Mouse (Mus musculus) midbrain, embryonic 10.5 days (tissue): ENCODE measurements at regions not wholly inside any gene's neighbourhood (a gene's known extent, or its start where the extent isn't known, plus 50 kb on each side); places are given as distances from the start of the nearest gene placed in this dataset.

ENCODE experiments used
- DNase-seq: peaks from one replicate; pipeline ENCODE4 v3.0.0-alpha.2; 2017; ENCODE audit warnings: low spot score
- H3K27ac ChIP-seq: fragments of 300-500 bp; sonication (generic); replicated peaks from 2 replicates; pipeline ENCODE4 v1.5.1; 2016; ENCODE audit warnings: mild to moderate bottlenecking
- H3K27me3 ChIP-seq: fragments of 300-500 bp; sonication (generic); 2 replicates; pipeline ENCODE4 v1.6.1; 2016; ENCODE audit warnings: low read depth, mild to moderate bottlenecking; ENCODE audit not compliant: poor library complexity, severe bottlenecking
- H3K36me3 ChIP-seq: fragments of 300-500 bp; sonication (generic); 2 replicates; pipeline ENCODE4 v1.6.1; 2016; ENCODE audit warnings: mild to moderate bottlenecking, moderate library complexity
- H3K4me1 ChIP-seq: fragments of 300-500 bp; sonication (generic); 2 replicates; pipeline ENCODE4 v1.6.1; 2016
- H3K4me3 ChIP-seq: fragments of 300-500 bp; sonication (generic); 2 replicates; pipeline ENCODE4 v1.5.1; 2016; ENCODE audit warnings: mild to moderate bottlenecking, moderate library complexity
- H3K9me3 ChIP-seq: fragments of 300-500 bp; sonication (generic); replicated peaks from 2 replicates; pipeline ENCODE4 v1.6.1; 2016; ENCODE audit warnings: mild to moderate bottlenecking
- WGBS: fragments of 180-500 bp; shearing (Covaris S2); methylation state at CpG from one replicate; pipeline ENCODE4 v1.1.7; 2016; 5-methylcytosine and 5-hydroxymethylcytosine counted together

DNA sequence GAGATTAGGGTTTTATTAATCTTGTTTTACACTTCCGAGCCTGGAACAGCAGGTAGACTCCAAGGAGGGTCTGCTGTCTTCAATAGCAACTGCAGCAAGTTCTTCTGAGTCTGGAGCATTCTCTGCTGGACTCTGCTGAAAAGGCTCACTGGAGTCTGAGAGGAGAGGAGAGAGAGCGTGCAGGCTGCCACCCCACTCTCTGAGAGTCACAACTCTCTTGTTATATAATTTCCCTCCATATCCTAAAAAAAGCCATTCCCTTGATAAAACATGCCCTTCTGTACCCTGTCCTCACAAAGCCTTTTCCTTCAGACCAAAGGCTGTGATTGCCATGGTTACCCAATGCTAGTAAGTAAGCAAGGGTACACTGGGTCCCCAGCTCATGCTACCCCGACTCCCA is 249.4 kb upstream of the Nrp1 start:
- Histone ChIP-seq H3K36me3 (no peaks in the 10 kb centered on the region), H3K27ac (no peak overlapping the region), H3K4me1 (no peaks in the 10 kb centered on the region), H3K27me3 (no peaks in the 10 kb centered on the region), H3K4me3 (no peak overlapping the region), H3K9me3 (no peaks in the 10 kb centered on the region)
- no peak for DNase-seq
- WGBS, result 89% methylated on average over 3 of the region's 3 CpGs

- Histone ChIP-seq H3K4me1 (no peaks in the 10 kb centered on the region), H3K4me3 (no peak overlapping the region), H3K9me3 (no peaks in the 10 kb centered on the region), H3K27me3 (no peaks in the 10 kb centered on the region), H3K36me3 (no peaks in the 10 kb centered on the region), H3K27ac (no peak overlapping the region)
- no peak for DNase-seq
- WGBS, result 87% methylated on average over 3 of the region's 3 CpGs
Observed at GRCm38 (mm10) chr8:128111132-128111531, 247.3 kb upstream of the Nrp1 start.

DNA sequence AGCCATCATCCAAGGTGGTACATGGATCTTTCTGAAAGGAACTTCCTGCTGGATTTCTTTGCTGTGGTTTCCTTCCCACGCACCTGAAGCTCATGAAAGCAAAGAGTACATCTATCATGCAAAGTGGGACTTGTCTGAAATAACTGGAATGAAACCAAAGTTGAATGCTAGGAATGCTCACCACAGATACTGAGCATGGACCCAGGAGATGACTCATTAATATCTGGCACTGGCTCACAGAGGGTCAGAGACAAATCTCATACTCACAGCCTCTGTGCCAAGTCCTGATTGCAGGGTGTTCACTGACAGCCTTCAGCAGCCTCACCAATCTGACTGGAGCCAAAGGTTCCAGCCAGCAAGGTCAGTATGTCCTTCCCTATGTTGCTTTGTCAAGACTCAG is 245.3 kb upstream of the Nrp1 start:
- Histone ChIP-seq H3K27me3 (no peaks in the 10 kb centered on the region), H3K4me1 (no peaks in the 10 kb centered on the region), H3K27ac (no peak overlapping the region), H3K9me3 (no peaks in the 10 kb centered on the region), H3K4me3 (no peak overlapping the region), H3K36me3 (no peaks in the 10 kb centered on the region)
- 85% methylated on average over 1 of the region's 1 CpGs for WGBS
- DNase-seq, result no peak

GRCm38 (mm10) chr8:128141290-128141966 is 217.0 kb upstream of the Nrp1 start:
- no peaks in the 10 kb centered on the region for H3K4me1 ChIP-seq
- no peak for DNase-seq
- no peak overlapping the region for H3K27ac ChIP-seq
- no peak overlapping the region for H3K4me3 ChIP-seq
- no peaks in the 10 kb centered on the region for H3K36me3 ChIP-seq
- no peaks in the 10 kb centered on the region for H3K27me3 ChIP-seq
- H3K9me3 ChIP-seq, result no peaks in the 10 kb centered on the region
- WGBS, result 86% methylated on average over 4 of the region's 4 CpGs

GRCm38 (mm10) chr8:128148351-128148942 is 210.0 kb upstream of the Nrp1 start:
- H3K27me3 ChIP-seq, result no peaks in the 10 kb centered on the region
- no peaks in the 10 kb centered on the region for H3K36me3 ChIP-seq
- 93% methylated on average over 3 of the region's 3 CpGs for WGBS

DNA sequence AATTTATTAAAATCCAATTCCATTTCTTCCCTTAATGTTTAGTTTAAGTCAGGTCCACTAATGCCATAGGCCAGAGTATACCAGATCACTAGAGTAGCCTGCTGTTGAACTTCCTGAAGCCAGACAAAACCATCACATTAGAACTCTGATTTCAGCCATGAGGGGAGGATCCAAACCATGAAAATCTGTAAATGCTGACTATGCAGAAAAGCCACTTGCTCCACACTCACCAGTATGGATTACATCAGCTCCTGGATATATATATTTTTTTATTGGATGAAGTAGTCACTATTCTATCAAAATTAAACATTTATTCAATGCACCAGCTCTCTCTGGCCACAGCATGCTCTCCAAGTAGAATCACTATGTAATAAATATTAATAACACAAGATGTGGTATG is 202.8 kb upstream of the Nrp1 start:
- no peaks in the 10 kb centered on the region for H3K9me3 ChIP-seq
- peaks cover 16% of the 10 kb centered on the region for H3K4me1 ChIP-seq
- H3K4me3 ChIP-seq, result no peak overlapping the region
- H3K27ac ChIP-seq, result no peak overlapping the region
- H3K27me3 ChIP-seq, result peaks cover 15% of the 10 kb centered on the region; the same call in 1 of the 2 replicates
- DNase-seq, result no peak
- no peaks in the 10 kb centered on the region for H3K36me3 ChIP-seq

More at GRCm38 (mm10) chr8:128148351-128148942, 210.0 kb upstream of the Nrp1 start:
- DNase-seq, result no peak
- no peaks in the 10 kb centered on the region for H3K9me3 ChIP-seq
- H3K4me1 ChIP-seq, result no peaks in the 10 kb centered on the region
- H3K4me3 ChIP-seq, result no peak overlapping the region
- H3K27ac ChIP-seq, result no peak overlapping the region

DNA sequence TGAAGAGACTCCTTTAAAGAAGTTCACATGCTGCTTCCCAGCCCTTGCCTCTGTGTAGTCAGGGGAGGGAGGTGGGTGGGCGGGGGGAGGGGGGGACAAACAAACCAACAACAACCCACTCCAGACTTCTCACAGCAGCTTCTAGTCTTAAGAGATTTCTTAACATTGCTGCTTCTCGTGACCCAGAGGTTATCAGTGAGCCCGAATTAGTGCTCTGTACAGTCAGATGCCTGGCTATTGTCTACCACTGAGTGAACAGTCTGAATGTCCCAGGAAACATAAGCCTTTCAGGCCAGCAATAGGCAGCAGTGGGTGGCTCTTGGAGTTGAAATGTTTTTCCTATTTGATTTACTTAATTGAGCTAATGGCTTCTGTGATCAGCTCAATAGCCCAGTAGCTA is 202.2 kb upstream of the Nrp1 start:
- Histone ChIP-seq H3K27ac (no peak overlapping the region), H3K27me3 (peaks cover 15% of the 10 kb centered on the region; the same call in 1 of the 2 replicates), H3K9me3 (no peaks in the 10 kb centered on the region), H3K4me1 (peaks cover 16% of the 10 kb centered on the region), H3K4me3 (no peak overlapping the region), H3K36me3 (no peaks in the 10 kb centered on the region)
- 23% methylated on average over 3 of the region's 3 CpGs for WGBS
- no peak for DNase-seq

DNA sequence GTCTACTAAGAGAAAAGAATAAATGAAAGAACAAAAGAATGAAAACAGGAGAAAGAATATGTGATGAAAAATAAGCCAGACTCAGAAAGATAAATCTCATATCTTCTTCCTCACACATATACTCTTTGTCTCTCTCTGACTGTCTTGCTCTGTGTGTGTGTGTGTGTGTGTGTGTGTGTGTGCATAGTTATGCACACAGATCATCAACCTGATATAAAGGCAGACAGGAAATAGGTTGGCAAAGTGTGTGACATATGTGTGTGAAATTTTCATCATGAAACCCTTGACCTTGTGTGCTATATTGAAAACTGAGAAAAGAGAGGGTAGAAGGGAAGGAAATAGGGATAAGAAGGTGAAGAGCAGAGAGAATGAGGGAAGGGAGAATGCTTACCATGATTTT is 195.5 kb upstream of the Nrp1 start:
- no peaks in the 10 kb centered on the region for H3K36me3 ChIP-seq
- no peak overlapping the region for H3K4me3 ChIP-seq
- H3K4me1 ChIP-seq, result no peaks in the 10 kb centered on the region
- peaks cover 15% of the 10 kb centered on the region for H3K27me3 ChIP-seq
- H3K27ac ChIP-seq, result no peak overlapping the region
- no peaks in the 10 kb centered on the region for H3K9me3 ChIP-seq
- no peak for DNase-seq

DNA sequence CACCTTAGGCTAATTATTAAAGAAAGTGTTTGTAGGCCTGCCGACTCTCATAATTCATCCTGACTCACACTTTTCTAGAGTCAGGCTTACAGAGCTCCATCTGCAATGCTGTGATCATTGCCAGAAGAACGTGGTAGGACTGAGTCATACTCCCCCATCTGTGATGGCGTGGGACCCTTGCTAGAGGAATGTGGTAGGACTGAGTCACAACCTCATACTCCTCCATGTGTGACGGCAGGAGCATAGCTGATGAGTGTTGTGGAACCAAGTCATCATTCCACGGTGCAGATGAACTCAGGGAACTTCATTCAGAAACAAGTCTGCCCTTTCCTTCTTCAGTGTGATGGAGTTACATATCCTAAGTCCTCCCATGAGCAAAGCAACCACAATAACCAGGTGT is 193.4 kb upstream of the Nrp1 start:
- Histone ChIP-seq H3K4me1 (peaks cover 12% of the 10 kb centered on the region), H3K36me3 (no peaks in the 10 kb centered on the region), H3K27ac (no peak overlapping the region), H3K9me3 (no peaks in the 10 kb centered on the region), H3K27me3 (peaks cover 6% of the 10 kb centered on the region; the same call in 1 of the 2 replicates), H3K4me3 (no peak overlapping the region)
- no peak for DNase-seq
- 87% methylated on average over 5 of the region's 5 CpGs for WGBS

DNA sequence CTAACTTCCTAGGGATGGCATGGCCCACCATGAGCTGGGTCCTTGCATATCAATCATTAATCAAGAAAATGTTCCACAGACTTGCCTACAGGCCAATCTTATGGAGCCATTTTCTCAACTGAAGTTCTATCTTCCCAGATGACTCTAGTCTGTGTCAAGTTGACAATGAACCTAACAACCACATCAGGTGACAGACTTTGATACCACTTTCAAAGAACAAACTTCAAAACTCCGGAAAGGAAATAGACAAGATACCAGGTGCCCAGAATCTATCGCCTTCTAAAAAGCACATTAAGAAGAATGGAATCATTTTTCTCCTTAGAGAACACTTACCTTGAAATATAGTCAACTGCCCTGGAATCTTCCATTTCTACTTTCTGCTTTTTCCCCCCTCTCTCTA is 192.8 kb upstream of the Nrp1 start:
- peaks cover under 1% of the 10 kb centered on the region; the same call in 1 of the 2 replicates for H3K27me3 ChIP-seq
- H3K36me3 ChIP-seq, result no peaks in the 10 kb centered on the region
- no peak overlapping the region for H3K4me3 ChIP-seq
- peaks cover 13% of the 10 kb centered on the region for H3K4me1 ChIP-seq
- no peak overlapping the region for H3K27ac ChIP-seq
- DNase-seq, result no peak
- 94% methylated on average over 2 of the region's 2 CpGs for WGBS
- no peaks in the 10 kb centered on the region for H3K9me3 ChIP-seq

- WGBS, result 89% methylated on average over 4 of the region's 4 CpGs
- Histone ChIP-seq H3K4me1 (peaks cover 13% of the 10 kb centered on the region), H3K27ac (no peak overlapping the region), H3K27me3 (no peaks in the 10 kb centered on the region; the same call in 1 of the 2 replicates), H3K4me3 (no peak overlapping the region), H3K36me3 (no peaks in the 10 kb centered on the region), H3K9me3 (no peaks in the 10 kb centered on the region)
- DNase-seq, result no peak
Observed at GRCm38 (mm10) chr8:128166097-128166496, 192.3 kb upstream of the Nrp1 start.

- H3K9me3 ChIP-seq, result no peaks in the 10 kb centered on the region
- DNase-seq, result no peak
- H3K36me3 ChIP-seq, result no peaks in the 10 kb centered on the region
- no peak overlapping the region for H3K4me3 ChIP-seq
- no peaks in the 10 kb centered on the region; the same call in 1 of the 2 replicates for H3K27me3 ChIP-seq
- H3K4me1 ChIP-seq, result peaks cover 13% of the 10 kb centered on the region
- H3K27ac ChIP-seq, result no peak overlapping the region
- 81% methylated on average over 3 of the region's 3 CpGs for WGBS
Observed at GRCm38 (mm10) chr8:128168819-128169218, 189.6 kb upstream of the Nrp1 start.

- no peaks in the 10 kb centered on the region for H3K36me3 ChIP-seq
- no peak overlapping the region for H3K27ac ChIP-seq
- 85% methylated on average over 1 of the region's 1 CpGs for WGBS
- H3K9me3 ChIP-seq, result no peaks in the 10 kb centered on the region
- no peak for DNase-seq
- H3K4me3 ChIP-seq, result no peak overlapping the region
- peaks cover 13% of the 10 kb centered on the region for H3K4me1 ChIP-seq
- H3K27me3 ChIP-seq, result no peaks in the 10 kb centered on the region
Observed at GRCm38 (mm10) chr8:128171116-128171515, 187.3 kb upstream of the Nrp1 start.
